Mouse (Mus musculus): Measurements from ENCODE around the gene Ulk3.

Ulk3 gene

GRCm38 (mm10) chr9:57589224-57590126 is at the start of gene Ulk3:
Gene Ulk3 (plus strand): TSS chr9:57589452.
- peak; percentile 74 for DNase-seq (ENCODE audit: low read depth, low spot score)

- DNase-seq (ENCODE audit: low read depth, low spot score): no peak
Observed at GRCm38 (mm10) chr9:57539550-57539949, 49.7 kb upstream of the Ulk3 start.

GRCm38 (mm10) chr9:57541312-57541711 is 47.9 kb upstream of the Ulk3 start:
- DNase-seq (ENCODE audit: low read depth, low spot score): peak; percentile 71

GRCm38 (mm10) chr9:57543951-57544350 is 45.3 kb upstream of the Ulk3 start:
- DNase-seq (ENCODE audit: low read depth, low spot score): no peak

- DNase-seq (ENCODE audit: low read depth, low spot score): no peak
Observed at GRCm38 (mm10) chr9:57547287-57547686, 42.0 kb upstream of the Ulk3 start.

- DNase-seq (ENCODE audit: low read depth, low spot score): no peak
Observed at GRCm38 (mm10) chr9:57547869-57548268, 41.4 kb upstream of the Ulk3 start.

- no peak for DNase-seq (ENCODE audit: low read depth, low spot score)
Observed at GRCm38 (mm10) chr9:57549186-57549585, 40.1 kb upstream of the Ulk3 start.

GRCm38 (mm10) chr9:57550126-57550862 is 39.0 kb upstream of the Ulk3 start:
- DNase-seq (ENCODE audit: low read depth, low spot score): no peak

GRCm38 (mm10) chr9:57552139-57552887 is 36.9 kb upstream of the Ulk3 start, which contains the start of gene Mpi:
Gene Mpi (minus strand): TSS chr9:57552763.
- peak; percentile 71 for DNase-seq (ENCODE audit: low read depth, low spot score)

GRCm38 (mm10) chr9:57553119-57553518 is 36.1 kb upstream of the Ulk3 start:
- DNase-seq (ENCODE audit: low read depth, low spot score): no peak

- no peak for DNase-seq (ENCODE audit: low read depth, low spot score)
Observed at GRCm38 (mm10) chr9:57554753-57555152, 34.5 kb upstream of the Ulk3 start.

GRCm38 (mm10) chr9:57557215-57557614 is 32.0 kb upstream of the Ulk3 start:
- no peak for DNase-seq (ENCODE audit: low read depth, low spot score)

- no peak for DNase-seq (ENCODE audit: low read depth, low spot score)
Observed at GRCm38 (mm10) chr9:57558625-57559024, 30.6 kb upstream of the Ulk3 start.

- no peak for DNase-seq (ENCODE audit: low read depth, low spot score)
Observed at GRCm38 (mm10) chr9:57559568-57559967, 29.7 kb upstream of the Ulk3 start.

- DNase-seq (ENCODE audit: low read depth, low spot score): no peak
Observed at GRCm38 (mm10) chr9:57560263-57560662, 29.0 kb upstream of the Ulk3 start.

- peak; percentile 93 for DNase-seq (ENCODE audit: low read depth, low spot score)
Observed at GRCm38 (mm10) chr9:57560861-57561710, 28.2 kb upstream of the Ulk3 start, which contains the start of gene Scamp2. Gene Scamp2 (plus strand): TSS chr9:57560943.

GRCm38 (mm10) chr9:57561711-57562099 is 27.5 kb upstream of the Ulk3 start:
- DNase-seq (ENCODE audit: low read depth, low spot score): no peak

- DNase-seq (ENCODE audit: low read depth, low spot score): no peak
Observed at GRCm38 (mm10) chr9:57562896-57563372, 26.3 kb upstream of the Ulk3 start.

- DNase-seq (ENCODE audit: low read depth, low spot score): no peak
Observed at GRCm38 (mm10) chr9:57564609-57565008, 24.6 kb upstream of the Ulk3 start.

- DNase-seq (ENCODE audit: low read depth, low spot score): peak; percentile 43
Observed at GRCm38 (mm10) chr9:57565741-57566221, 23.5 kb upstream of the Ulk3 start.

- DNase-seq (ENCODE audit: low read depth, low spot score): no peak
Observed at GRCm38 (mm10) chr9:57566846-57567245, 22.4 kb upstream of the Ulk3 start.

Measured in mesoderm, embryonic 11.5 days (tissue).